Mouse (Mus musculus): Measurements from ENCODE around the gene Tmem108. TPM values are rescaled to one million over a fixed set of nuclear protein-coding genes. Genes with fewer than 3 reads are reported as not detected.
"Not testable (repeated sequence)": the region's sequence is repeated elsewhere in the genome, so short reads cannot be mapped to it uniquely, and the experiment has no call there.

Gene Tmem108
- polyA plus RNA-seq, 1 experiment, result not detected

GRCm38 (mm10) chr9:103672881-103673280, 88.8 kb downstream of the Tmem108 start:
- Histone ChIP-seq H3K27ac (ENCODE audit: insufficient read depth, low read depth, low read length) (no peak overlapping the region), H3K4me3 (ENCODE audit: insufficient read depth, low read length) (no peak overlapping the region), H3K4me1 (ENCODE audit: control insufficient read depth, insufficient read depth, low read length) (no peaks in the 10 kb centered on the region)
- no peak for TF ChIP-seq CTCF (IDR thresholded peaks at IDR 0.05; ENCODE audit: low read depth, low read length)
- TF ChIP-seq POLR2A (IDR thresholded peaks at IDR 0.05; ENCODE audit: borderline replicate concordance, low read depth, low read length), result no peak

DNA sequence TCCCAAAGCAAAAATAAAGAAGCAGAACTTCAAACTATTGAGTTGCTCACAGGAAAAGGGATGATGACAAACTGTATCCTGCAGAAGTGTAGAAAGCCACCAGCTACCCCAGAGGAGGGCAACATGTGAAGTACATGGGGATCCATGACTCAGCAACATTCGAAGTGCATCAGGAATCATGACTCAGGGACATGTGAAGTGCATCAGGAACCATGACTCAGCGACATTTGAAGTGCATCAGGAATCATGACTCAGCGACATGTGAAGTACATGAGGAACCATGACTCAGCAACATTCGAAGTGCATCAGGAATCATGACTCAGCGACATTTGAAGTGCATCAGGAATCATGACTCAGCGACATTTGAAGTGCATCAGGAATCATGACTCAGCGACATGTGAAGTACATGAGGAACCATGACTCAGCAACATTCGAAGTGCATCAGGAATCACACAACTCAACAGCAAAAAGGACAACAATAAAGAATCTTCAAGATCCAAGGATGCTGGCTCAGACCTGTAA, 91.0 kb downstream of the Tmem108 start:
- H3K4me3 ChIP-seq (ENCODE audit: insufficient read depth, low read length); H3K27ac ChIP-seq (ENCODE audit: insufficient read depth, low read depth, low read length); H3K4me1 ChIP-seq (ENCODE audit: control insufficient read depth, insufficient read depth, low read length): not testable (repeated sequence)

DNA sequence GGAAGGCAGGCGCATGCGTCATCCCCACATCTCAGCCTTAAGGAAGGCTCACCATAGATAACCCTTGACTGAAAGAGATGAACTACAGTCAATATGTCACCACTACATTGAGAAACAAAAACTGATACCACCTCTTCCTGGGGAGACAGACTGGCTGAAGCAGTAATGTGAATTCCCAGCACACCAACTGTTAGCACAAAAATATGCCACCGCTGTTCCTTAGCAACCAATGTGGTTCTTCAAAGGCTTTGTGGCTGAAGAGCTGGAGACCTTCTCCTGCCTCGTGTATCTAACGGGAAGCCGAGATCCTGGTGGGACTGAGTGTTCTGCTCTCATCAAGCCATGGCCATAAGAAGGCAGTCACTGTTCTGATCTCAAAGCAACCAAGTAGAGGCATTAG, 92.8 kb downstream of the Tmem108 start:
- Histone ChIP-seq H3K4me1 (ENCODE audit: control insufficient read depth, insufficient read depth, low read length) (no peaks in the 10 kb centered on the region), H3K27ac (ENCODE audit: insufficient read depth, low read depth, low read length) (no peak overlapping the region), H3K4me3 (ENCODE audit: insufficient read depth, low read length) (no peak overlapping the region)
- TF ChIP-seq CTCF (IDR thresholded peaks at IDR 0.05; ENCODE audit: low read depth, low read length), result no peak
- no peak for TF ChIP-seq POLR2A (IDR thresholded peaks at IDR 0.05; ENCODE audit: borderline replicate concordance, low read depth, low read length)

GRCm38 (mm10) chr9:103665817-103666216, 95.8 kb downstream of the Tmem108 start:
- no peak overlapping the region for H3K4me3 ChIP-seq (ENCODE audit: insufficient read depth, low read length)
- H3K4me1 ChIP-seq (ENCODE audit: control insufficient read depth, insufficient read depth, low read length), result no peaks in the 10 kb centered on the region
- TF ChIP-seq POLR2A (IDR thresholded peaks at IDR 0.05; ENCODE audit: borderline replicate concordance, low read depth, low read length) (no peak), CTCF (IDR thresholded peaks at IDR 0.05; ENCODE audit: low read depth, low read length) (no peak)
- no peak overlapping the region for H3K27ac ChIP-seq (ENCODE audit: insufficient read depth, low read depth, low read length)

DNA sequence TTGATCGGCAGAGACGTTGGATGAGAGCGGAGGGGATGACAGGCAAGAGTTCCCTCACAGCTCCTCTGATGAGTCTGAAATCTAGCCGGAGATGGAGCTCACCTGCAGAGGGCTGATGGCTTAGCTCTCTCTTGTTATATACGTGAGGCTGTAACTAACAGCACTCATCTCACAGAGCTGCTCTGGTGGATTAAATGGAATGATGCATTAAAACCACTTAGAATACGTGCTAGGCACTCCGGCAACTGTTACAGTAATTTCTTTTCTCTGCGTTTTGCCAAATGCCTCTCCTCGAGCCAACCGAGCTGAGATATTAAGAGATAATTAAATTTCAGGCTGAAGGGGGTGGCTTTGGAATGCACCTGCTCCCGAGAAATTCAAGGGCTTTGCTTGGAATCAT, 97.5 kb downstream of the Tmem108 start:
- TF ChIP-seq CTCF (IDR thresholded peaks at IDR 0.05; ENCODE audit: low read depth, low read length), result no peak
- Histone ChIP-seq H3K4me1 (ENCODE audit: control insufficient read depth, insufficient read depth, low read length) (no peaks in the 10 kb centered on the region), H3K4me3 (ENCODE audit: insufficient read depth, low read length) (no peak overlapping the region), H3K27ac (ENCODE audit: insufficient read depth, low read depth, low read length) (no peak overlapping the region)

DNA sequence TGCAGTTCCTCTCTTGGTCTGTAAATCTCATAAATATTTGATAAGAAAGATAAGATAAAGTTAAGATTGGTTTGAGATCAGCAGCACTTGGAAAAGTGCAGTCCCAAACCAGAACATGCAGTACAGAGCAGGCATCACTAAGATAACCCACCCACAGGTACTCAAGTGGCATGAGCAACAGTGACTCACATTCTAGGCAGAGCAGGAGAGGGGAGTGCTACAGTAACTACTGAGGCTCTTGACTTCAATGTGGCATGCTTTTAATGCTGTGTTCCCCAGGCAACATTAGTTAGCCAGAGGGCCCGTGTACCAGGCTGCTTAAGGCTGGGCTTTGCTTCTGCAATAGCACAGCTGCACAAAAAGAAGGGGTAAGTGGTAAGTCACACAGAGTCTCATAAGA, 99.8 kb downstream of the Tmem108 start:
- H3K27ac ChIP-seq (ENCODE audit: insufficient read depth, low read depth, low read length), result no peak overlapping the region
- H3K4me3 ChIP-seq (ENCODE audit: insufficient read depth, low read length), result no peak overlapping the region
- H3K4me1 ChIP-seq (ENCODE audit: control insufficient read depth, insufficient read depth, low read length), result no peaks in the 10 kb centered on the region
- TF ChIP-seq CTCF (IDR thresholded peaks at IDR 0.05; ENCODE audit: low read depth, low read length), result no peak
- no peak for TF ChIP-seq POLR2A (IDR thresholded peaks at IDR 0.05; ENCODE audit: borderline replicate concordance, low read depth, low read length)

- no peaks in the 10 kb centered on the region for H3K4me1 ChIP-seq (ENCODE audit: control insufficient read depth, insufficient read depth, low read length)
- no peak overlapping the region for H3K27ac ChIP-seq (ENCODE audit: insufficient read depth, low read depth, low read length)
- H3K4me3 ChIP-seq (ENCODE audit: insufficient read depth, low read length), result no peak overlapping the region
- TF ChIP-seq POLR2A (IDR thresholded peaks at IDR 0.05; ENCODE audit: borderline replicate concordance, low read depth, low read length), result no peak
- TF ChIP-seq CTCF (IDR thresholded peaks at IDR 0.05; ENCODE audit: low read depth, low read length), result no peak
Observed at GRCm38 (mm10) chr9:103657981-103658380, 103.7 kb downstream of the Tmem108 start.

GRCm38 (mm10) chr9:103657183-103657975, 104.3 kb downstream of the Tmem108 start:
- TF ChIP-seq CTCF (IDR thresholded peaks at IDR 0.05; ENCODE audit: low read depth, low read length) (no peak), POLR2A (IDR thresholded peaks at IDR 0.05; ENCODE audit: borderline replicate concordance, low read depth, low read length) (no peak)
- H3K4me3 ChIP-seq (ENCODE audit: insufficient read depth, low read length), result no peak overlapping the region
- no peak overlapping the region for H3K27ac ChIP-seq (ENCODE audit: insufficient read depth, low read depth, low read length)
- no peaks in the 10 kb centered on the region for H3K4me1 ChIP-seq (ENCODE audit: control insufficient read depth, insufficient read depth, low read length)

DNA sequence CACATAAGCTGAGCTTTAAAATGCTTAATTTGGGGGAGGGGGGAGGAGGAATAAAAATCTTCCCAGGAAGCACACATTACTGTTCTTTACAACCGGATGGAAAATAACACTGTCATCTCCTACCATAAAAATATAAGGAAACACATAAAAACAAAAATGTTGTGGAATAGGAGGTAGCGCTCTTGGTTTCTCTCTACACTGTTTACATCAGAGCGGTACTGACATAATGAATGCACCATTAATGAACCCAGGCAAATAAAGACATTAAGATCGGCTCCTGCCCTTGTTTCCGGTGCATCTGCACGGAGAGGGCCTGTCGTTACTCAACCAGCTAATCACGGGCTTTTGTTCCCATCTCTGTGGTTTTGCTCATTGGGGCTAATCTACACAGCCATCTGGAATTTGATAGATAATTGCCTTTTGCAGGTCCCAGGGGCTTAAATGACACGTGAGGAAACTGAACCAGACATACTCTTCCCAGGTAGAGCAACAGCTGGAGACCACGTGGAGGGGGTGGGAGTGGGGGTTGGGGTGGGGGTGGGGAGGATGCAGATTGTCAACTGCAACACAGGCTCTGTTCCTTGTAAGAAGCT, 107.5 kb downstream of the Tmem108 start:
- Histone ChIP-seq H3K4me3 (ENCODE audit: insufficient read depth, low read length) (no peak overlapping the region), H3K27ac (ENCODE audit: insufficient read depth, low read depth, low read length) (no peak overlapping the region), H3K4me1 (ENCODE audit: control insufficient read depth, insufficient read depth, low read length) (no peaks in the 10 kb centered on the region)
- TF ChIP-seq POLR2A (IDR thresholded peaks at IDR 0.05; ENCODE audit: borderline replicate concordance, low read depth, low read length) (no peak), CTCF (IDR thresholded peaks at IDR 0.05; ENCODE audit: low read depth, low read length) (no peak)

DNA sequence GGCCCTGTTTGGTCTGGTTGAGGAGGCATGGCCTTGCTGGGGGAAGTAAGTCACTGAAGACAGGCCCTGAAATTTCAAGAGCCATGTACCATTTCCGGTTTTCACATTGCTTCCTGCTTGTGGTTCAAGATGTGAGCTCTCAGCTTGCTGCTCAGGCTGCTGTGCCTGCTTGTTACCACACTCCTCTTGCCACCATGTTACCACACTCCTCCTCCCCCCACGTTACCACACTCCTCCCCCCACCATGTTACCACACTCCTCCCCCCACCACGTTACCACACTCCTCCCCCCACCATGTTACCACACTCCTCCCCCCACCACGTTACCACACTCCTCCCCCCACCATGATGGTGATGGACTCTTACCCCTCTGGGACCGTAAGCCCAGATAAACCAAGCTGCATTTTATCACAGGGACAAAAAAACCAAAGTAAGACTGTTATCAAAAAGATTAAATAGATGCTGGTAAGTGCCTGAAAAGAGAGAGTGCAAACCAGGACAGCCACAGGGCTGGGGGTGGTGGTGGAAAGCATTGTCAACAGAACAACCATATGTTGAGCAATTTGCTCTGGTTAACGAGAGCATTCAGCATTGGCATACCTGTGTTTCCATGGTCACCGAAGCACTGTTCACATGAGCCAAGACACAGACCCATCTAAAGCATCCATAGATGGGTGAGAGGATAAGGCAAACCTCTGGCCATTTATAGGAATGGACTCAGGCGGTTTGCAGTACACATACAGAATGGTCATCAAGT, 109.3 kb downstream of the Tmem108 start:
- TF ChIP-seq CTCF (IDR thresholded peaks at IDR 0.05; ENCODE audit: low read depth, low read length) (no peak), POLR2A (IDR thresholded peaks at IDR 0.05; ENCODE audit: borderline replicate concordance, low read depth, low read length) (no peak)
- Histone ChIP-seq H3K4me1 (ENCODE audit: control insufficient read depth, insufficient read depth, low read length) (no peaks in the 10 kb centered on the region), H3K27ac (ENCODE audit: insufficient read depth, low read depth, low read length) (no peak overlapping the region), H3K4me3 (ENCODE audit: insufficient read depth, low read length) (no peak overlapping the region)

All from bone marrow macrophage, adult 2 months (primary cell).